Mouse (Mus musculus) naive thymus-derived CD4-positive, alpha-beta T cell, adult 5 months (primary cell): ENCODE measurements around the gene Gm15085. TPM values are rescaled to one million over a fixed set of nuclear protein-coding genes. Genes with fewer than 3 reads are reported as not detected.

Experiments used
- polyA plus RNA-seq: library from polyadenylated mRNA; unstranded; fragments of 100-300 nt; shearing (Covaris generic); gene quantifications from one replicate; pipeline ENCODE4 v1.2.1, GENCODE M21; 2017

Gm15085 gene
- polyA plus RNA-seq = not detected

DNA sequence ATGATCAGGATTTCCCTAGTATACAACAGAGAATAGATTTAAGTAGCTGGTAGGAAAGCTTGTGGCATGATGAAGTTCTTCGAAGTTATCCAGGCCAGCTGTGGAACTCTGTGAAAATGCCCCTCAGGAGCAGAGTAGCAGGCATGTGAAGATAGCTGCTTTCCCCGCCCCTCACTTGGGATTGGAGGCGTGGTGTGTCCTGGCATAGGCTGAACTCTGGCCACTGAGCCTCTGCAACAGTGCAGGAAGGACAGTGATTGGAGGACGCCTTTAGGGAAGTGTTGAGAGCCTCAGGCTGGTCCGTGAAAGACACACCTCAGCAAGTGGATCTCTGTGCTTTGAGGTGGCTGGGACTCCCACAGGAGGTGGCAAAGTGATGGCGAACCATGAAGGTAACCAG is at the start of gene Gm15085:
Gene Gm15085, plus strand, starts transcription at position 301 of the 400 bp plus-strand sequence.

Other genes with a start within 250 kb of the Gm15085 start
- gene Gm15093, start 175.2 kb upstream of the Gm15085 start, polyA plus RNA-seq = not detected
- gene Gm10439, start 147.0 kb downstream of the Gm15085 start, polyA plus RNA-seq = not detected